8 mouse cellular contexts compared by ENCODE assay signal in genomic region chr3:100932077-100932944, GRCm38 (mm10). TPM values are rescaled to one million over a fixed set of nuclear protein-coding genes. Genes with fewer than 3 reads are reported as not detected.
DNase-seq lines count a peak whose midpoint lies in the region; ATAC-seq lines count a peak whose summit lies in the region.
"Had no signal": no experiment of that assay in that cellular context is flagged by ENCODE, and none has a peak within 500 bp of the region (broad histone marks: within the 10 kb centered on the region; RNA-seq: fewer than 3 reads in every experiment).

No protein-coding gene starts in this region.

- H3K4me1 ChIP-seq in kidney, embryonic 16.5 days (ENCODE audit: insufficient read depth, low read length), result no peaks in the 10 kb centered on the region
- H3K4me1 ChIP-seq: midbrain, embryonic 12.5 days had no signal

- ATAC-seq in kidney, embryonic 16.5 days (ENCODE audit: low FRiP score, low TSS enrichment), result 0 out of 2 replicates have a peak, but pooled peaks have one; percentile 20
- peak; percentile 88 for ATAC-seq in megakaryocyte, adult 5-6 weeks (ENCODE audit: poor library complexity, severe bottlenecking)

- no peak overlapping the region for H3K4me3 ChIP-seq in kidney, embryonic 16.5 days (ENCODE audit: low read length)
- H3K4me3 ChIP-seq: midbrain, embryonic 12.5 days had no signal

- no peaks in the 10 kb centered on the region for H3K27me3 ChIP-seq in kidney, embryonic 16.5 days (ENCODE audit: insufficient read depth, low read length)
- H3K27me3 ChIP-seq: midbrain, embryonic 12.5 days had no signal

- no peaks in the 10 kb centered on the region for H3K9me3 ChIP-seq in kidney, embryonic 16.5 days (ENCODE audit: low read length)
- H3K9me3 ChIP-seq: midbrain, embryonic 12.5 days had no signal

- no peak for DNase-seq in kidney, adult 8-10 months
- DNase-seq in ES-CJ7 (ENCODE audit: low read depth, low spot score) (peak; percentile 81), ZHBTc4 (ENCODE audit: low read depth, low spot score) (peak; percentile 88)
- DNase-seq in frontal cortex, postnatal 25 days (ENCODE audit: low spot score in 2 of 2), result no peak
- no peak for DNase-seq in urinary bladder, postnatal 4 days (ENCODE audit: low spot score in 2 of 2)

- WGBS in kidney, embryonic 16.5 days, result 77% methylated on average over 11 of the region's 11 CpGs

- no peak overlapping the region for H3K4me2 ChIP-seq in kidney, embryonic 16.5 days (replicated peaks; ENCODE audit: low read depth, low read length)
- H3K4me2 ChIP-seq: midbrain, embryonic 12.5 days had no signal

- peaks cover 33% of the 10 kb centered on the region for H3K36me3 ChIP-seq in kidney, embryonic 16.5 days (ENCODE audit: insufficient read depth, low read length)

- no peak overlapping the region for H3K27ac ChIP-seq in kidney, embryonic 16.5 days (ENCODE audit: low read length)
- H3K27ac ChIP-seq: midbrain, embryonic 12.5 days had no signal

- no peak overlapping the region for H3K9ac ChIP-seq in kidney, embryonic 16.5 days (replicated peaks; ENCODE audit: low read length)
- H3K9ac ChIP-seq: midbrain, embryonic 12.5 days had no signal

RNA-seq across cellular contexts. Expression of gene Trim45, which starts 10.3 kb away (rescaled TPM):
- polyA plus RNA-seq in kidney, embryonic 16.5 days (2015; fragmentation: Nextera tagmentation; extraction: Ambion mirVana), result 7.0 and 7.7 TPM in 2 replicates
- total RNA-seq in megakaryocyte, adult 5-6 weeks (2015), result 0.83 and 0.98 TPM in 2 replicates
- total RNA-seq in megakaryocyte, adult 5-6 weeks (2017), result 2.4 and 4.4 TPM in 2 replicates

RNA-seq across cellular contexts. Expression of gene Ttf2, which starts 37.2 kb away (rescaled TPM):
- polyA plus RNA-seq in kidney, embryonic 16.5 days (2015; fragmentation: Nextera tagmentation; extraction: Ambion mirVana), result 17.8 and 21.2 TPM in 2 replicates
- total RNA-seq in megakaryocyte, adult 5-6 weeks (2015), result 16.0 and 20.7 TPM in 2 replicates
- 23.8 and 24.6 TPM in 2 replicates for total RNA-seq in megakaryocyte, adult 5-6 weeks (2017)

Comparison
In these comparisons a context has a peak if more than half of its experiments do, and no peak if none do; other contexts are left out.
1. DNase-seq: peak in ES-CJ7 (single experiment) and ZHBTc4 (single experiment); none in kidney, adult 8-10 months (0 of 2), frontal cortex, postnatal 25 days (0 of 2) and urinary bladder, postnatal 4 days (0 of 2).